Mouse (Mus musculus): Measurements from ENCODE around the gene Spink4. TPM values are rescaled to one million over a fixed set of nuclear protein-coding genes. Genes with fewer than 3 reads are reported as not detected.
A peak's percentile ranks its signal among the peaks of the same experiment; 100 is the strongest.
"Not testable (repeated sequence)": the region's sequence is repeated elsewhere in the genome, so short reads cannot be mapped to it uniquely, and the experiment has no call there.

Spink4 gene
- total RNA-seq, 2 experiments from 2014 or later: not detected

- no peak for DNase-seq
Measured at GRCm38 (mm10) chr4:40900612-40901011, 19.2 kb upstream of the Spink4 start.

GRCm38 (mm10) chr4:40906298-40906697 lies 13.6 kb upstream of the Spink4 start:
- DNase-seq: no peak

DNA sequence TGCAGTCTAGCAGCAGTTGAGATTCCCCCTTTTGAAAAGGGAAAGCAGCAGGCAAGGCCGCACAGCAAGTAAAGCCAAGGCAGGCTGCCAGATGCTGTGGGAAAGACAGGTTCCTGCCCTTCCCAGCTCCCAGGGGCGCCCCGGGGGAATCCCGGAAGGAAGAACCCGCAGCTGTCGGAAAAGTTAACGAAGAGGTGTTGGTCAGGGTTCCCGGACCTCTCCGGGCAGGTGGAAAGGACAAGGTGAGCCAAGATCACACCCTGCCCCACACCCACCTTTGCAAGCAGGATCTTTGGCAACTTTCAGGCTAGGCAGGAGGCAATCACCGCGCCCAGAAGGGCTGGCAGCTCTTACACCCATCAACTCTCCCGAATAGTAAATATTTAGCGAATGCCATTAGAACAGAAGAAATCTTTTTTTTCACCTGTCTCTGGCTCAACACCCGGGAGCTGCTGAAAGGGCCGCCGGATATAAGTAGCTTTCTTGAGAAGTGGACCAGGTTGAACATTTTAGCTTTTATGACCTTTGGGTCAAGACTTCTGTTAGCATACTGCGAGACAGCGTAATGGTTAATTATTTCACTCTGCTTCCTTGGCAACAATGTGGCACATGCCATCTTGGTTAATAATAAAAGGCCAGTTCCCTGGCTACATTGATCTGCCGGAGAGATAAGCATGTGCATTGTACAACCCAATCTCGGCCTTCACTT lies 11.4 kb upstream of the Spink4 start:
- peak; percentile 56 for DNase-seq

- no peak for DNase-seq
Measured at GRCm38 (mm10) chr4:40914287-40914867, 5.5 kb upstream of the Spink4 start.

DNA sequence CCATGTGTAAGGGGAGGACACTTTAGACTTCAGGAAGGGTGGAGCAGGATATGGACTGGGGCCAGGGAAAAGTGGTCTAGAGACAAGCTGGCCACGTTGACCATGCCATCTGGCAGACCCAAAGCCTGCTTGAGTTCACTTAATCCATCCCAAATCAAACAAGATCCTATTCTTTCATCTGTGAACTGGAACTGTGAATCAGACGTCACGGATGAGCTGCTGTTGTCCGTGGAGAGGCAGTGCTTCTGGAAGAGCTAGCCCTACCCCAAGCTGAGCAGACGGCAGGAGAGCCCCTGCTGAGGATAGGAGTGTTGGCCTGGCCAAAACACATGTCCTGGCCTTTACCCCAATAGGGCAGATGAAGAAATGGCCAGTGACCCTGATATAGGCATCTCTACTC lies 3.9 kb upstream of the Spink4 start:
- DNase-seq: no peak

GRCm38 (mm10) chr4:40916592-40917155 lies 3.2 kb upstream of the Spink4 start:
- DNase-seq: no peak

DNA sequence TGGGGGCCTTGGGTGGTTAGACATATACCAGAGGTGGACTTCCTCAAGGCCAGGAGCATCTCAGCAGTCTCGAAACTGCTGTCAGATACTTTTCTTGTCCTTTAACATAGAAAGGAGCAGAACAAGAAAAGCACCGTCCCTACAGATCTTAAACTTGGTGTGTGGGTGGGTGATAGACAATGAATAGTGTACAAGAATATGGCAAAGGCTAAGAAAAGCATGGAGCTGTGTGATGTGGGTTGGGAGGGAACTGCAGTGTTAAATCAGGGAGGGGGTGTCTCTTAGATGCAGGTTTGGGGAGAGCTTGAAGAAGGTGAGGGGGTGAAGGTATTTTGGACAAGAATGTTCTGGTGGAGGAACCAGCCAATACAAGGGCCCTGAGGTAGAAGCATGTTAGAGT lies 724 bp downstream of the Spink4 start:
- DNase-seq: no peak

GRCm38 (mm10) chr4:40921288-40921687 lies 1.4 kb downstream of the Spink4 start:
- DNase-seq: no peak

DNA sequence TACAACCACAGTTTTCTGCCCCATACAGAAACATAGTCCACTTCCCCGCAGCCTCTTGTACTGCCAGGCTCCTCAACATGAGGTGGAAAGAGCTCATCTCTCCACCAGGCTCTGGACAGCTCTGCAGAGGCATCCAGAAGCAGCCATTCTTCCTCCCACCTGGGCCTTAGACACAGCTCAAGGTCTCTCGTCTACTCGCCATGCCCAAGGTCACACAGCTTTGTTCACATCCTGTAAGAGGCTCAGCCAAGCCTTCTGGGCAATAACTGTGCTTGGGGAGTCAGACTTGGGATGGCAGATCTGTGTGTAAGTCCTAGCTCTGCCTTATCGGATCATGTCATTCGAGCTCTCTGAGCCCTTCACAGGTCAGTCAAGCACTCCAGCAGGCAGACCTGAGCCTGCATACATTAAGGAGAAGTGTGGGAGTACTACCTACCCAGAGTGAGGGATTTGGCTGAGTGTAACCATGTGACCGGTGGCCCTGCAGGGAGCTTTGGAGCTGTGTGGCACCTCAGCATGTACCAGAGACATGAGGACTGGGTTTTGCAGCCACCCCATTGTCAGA lies 3.3 kb downstream of the Spink4 start:
- no peak for DNase-seq

- DNase-seq: no peak
Measured at GRCm38 (mm10) chr4:40925568-40925967, 5.7 kb downstream of the Spink4 start.

- no peak for DNase-seq
Measured at GRCm38 (mm10) chr4:40929046-40929445, 9.2 kb downstream of the Spink4 start.

DNA sequence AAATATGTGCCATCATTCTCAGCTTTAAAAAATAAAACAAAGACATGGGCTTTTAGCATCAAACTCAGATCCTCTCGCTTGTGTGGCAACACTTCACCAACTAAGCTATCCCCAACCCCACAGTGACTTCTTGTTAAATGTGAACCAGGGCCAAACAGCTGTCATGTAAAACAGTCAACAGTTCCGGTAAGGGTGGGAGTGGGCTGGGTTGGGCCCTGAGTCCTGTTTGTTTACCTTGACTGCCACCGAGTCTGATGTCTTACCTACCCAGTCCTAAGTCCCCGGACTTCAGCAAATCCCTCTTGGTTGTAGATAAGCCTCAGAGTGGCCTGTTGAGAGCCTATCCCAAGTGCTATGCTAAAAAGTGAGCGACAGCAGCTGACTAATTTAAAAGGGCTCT lies 13.8 kb downstream of the Spink4 start:
- no peak for DNase-seq

DNA sequence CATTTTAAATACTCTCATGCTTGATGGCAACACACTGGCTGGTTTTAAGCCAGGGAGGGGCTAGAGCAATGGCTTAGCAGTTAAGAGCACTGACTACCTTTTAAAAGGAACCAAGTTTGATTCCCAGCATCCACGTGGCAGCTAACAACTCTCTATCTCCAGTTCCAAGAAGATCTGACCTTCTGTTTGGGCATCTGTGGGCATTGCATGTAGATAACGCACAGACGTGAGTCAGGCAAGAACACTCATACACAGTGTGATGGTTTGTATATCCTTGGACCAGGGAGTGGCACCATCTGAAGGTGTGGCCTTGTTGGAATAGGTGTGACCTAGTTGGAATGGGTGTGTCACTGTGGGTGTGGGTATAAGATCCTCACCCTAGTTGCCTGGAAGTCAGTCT lies 14.5 kb downstream of the Spink4 start:
- DNase-seq: not testable (repeated sequence)

DNA sequence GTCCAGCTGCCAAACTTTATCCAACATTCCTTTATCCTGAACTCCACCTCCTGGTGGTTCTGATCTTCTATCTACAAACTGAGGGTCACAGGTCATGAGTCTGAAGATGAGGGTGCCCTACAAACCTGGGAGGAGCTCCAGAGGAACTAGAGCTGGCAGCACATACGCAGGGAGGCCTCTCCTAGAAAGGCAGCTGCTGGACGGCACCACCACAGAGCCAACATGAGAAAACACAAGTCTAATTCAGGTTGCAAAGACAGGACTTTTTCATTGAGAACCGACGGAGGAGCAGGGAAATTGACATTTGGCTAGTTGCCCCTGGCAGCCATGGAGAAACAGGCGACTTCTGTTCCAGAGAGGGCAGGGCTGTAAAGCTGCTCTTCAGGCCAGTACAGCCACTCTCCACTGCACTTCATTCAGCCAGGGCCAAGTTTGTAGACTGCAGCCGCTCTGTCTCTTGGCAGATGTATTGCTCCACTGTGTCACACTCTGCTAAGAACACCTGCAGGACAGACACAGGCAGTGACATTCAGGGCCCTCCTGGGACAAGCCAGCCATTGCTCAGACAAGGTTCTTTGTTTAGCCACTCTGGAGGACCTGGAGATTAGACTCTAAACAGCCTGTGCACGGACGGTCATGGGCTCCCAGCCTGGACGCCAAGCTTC lies 16.5 kb downstream of the Spink4 start:
- peak; percentile 65 for DNase-seq

GRCm38 (mm10) chr4:40938793-40939192 lies 18.9 kb downstream of the Spink4 start:
- no peak for DNase-seq

DNA sequence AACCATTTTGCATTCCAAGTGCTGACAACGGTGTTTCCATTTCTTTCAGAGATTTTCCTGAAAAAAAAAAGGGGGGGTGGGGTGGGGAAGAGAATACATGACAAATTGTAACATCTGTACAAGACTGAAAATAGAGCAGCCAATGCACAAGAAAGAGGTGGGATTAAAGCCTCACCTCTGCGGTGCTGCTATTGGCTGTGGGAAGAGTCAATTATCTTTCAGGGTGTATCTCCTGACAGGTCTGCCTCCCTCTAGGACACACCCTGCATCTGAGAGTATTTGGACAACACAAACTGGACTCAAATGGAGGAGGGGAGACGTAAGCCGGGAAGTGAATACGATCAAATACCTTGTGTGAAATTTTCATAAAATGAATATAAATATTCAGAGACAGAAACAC lies 23.8 kb downstream of the Spink4 start:
- no peak for DNase-seq

DNA sequence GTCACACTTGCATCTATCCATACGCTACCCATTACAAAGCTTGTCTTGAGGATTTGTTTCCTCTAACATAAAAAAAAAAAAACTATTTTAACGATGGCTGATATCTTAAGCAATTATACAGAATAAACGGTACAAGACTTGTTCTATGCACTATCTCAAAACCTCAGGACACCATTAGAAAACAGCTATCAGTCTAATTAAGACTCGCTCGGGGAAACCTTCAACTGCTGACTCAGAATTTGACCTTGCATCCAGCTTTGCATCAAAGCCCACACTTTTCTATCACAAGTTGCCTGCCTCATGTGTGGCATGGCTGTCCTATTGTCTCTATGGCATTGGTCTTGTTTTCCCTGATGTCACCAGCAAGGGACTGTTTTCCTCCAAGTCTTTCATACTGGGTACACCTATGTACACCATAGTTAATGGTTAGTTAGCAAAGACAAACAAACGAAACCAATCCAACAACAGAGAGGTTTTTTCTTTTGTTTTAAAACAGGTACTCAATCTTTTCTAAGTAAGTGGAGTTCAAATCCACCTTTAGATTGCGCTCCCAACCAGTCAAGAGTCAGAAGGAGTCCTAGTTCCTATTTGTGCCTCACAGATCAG lies 26.8 kb downstream of the Spink4 start:
- DNase-seq: no peak

DNA sequence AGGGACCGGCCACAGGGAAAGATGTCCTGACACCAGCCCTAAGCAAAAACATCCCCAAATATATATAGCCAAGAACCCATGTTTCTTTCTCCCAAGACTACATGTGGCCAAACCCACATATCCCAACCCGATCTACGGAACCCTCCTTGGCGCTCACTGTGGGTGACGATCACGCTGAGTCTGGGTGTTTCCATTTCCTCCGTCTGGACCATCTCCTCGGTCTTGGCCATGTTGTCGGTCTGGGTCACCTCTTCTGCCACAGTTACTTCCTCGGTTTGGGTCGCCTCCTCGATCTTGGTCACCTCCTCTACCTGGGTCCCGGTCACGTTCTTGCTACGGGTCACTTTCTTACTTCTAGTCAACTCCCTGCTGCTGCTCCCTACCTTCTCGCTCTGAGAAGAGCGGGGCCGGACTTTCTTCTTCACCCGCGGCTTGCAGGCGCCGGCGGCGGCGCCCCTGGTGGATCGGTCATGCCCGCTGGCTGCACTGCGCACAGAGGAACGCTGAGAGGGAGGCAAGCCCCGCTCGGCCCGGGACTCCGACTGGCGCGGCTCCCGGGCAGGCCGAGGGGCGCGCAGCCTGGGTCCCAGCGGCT lies 27.8 kb downstream of the Spink4 start:
- DNase-seq: no peak

GRCm38 (mm10) chr4:40948160-40948708 lies 28.4 kb downstream of the Spink4 start, which contains the start of the genes Bag1 and Chmp5:
TSS of gene Bag1 (minus strand) at chr4:40948294.
TSS of gene Chmp5 (plus strand) at chr4:40948407.
- peak; percentile 99 for DNase-seq

GRCm38 (mm10) chr4:40953521-40953920 lies 33.7 kb downstream of the Spink4 start:
- no peak for DNase-seq

- no peak for DNase-seq
Measured at GRCm38 (mm10) chr4:40955942-40956341, 36.1 kb downstream of the Spink4 start.

GRCm38 (mm10) chr4:40963536-40963935 lies 43.7 kb downstream of the Spink4 start:
- DNase-seq: no peak

Measured in gastrocnemius, postnatal 10 days (tissue).